Mouse (Mus musculus): ENCODE measurements around the gene Mtr.

DNA sequence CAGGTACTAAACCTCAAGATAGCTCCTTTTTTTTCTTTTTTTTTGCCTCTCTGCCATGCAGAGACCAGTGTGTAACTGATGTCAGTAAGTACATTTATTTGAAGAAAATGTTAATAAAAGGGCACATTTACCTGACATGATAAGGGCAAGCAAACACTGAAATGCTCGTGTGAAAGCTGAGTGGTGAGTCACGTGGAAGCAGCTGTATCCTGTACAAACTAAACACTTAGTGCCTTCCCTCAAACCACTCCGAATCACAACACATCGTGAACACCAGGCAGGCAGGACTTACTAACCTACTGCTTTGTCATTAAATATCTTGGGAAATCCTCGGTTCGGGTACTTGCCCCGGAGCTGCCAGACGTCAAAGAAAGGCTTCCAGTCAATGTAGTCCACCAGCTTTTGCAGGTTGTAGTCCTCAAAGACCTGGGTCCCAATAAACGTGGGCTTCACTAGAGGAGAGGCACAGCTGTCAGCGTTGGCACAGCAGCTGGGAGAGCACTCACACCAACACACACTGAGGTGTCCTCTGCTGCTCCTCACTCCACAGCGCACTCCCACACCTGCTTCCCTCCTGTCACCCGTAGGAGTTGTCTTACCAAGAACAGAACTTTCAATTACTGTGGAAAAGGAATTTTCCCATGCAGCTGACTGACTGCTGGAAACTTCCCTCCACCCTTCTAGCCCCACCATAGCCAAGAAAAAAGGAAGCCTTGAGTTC is 62.8 kb downstream of the Mtr start:
- TF ChIP-seq POLR2A (IDR thresholded peaks at IDR 0.05; ENCODE audit: borderline replicate concordance, extremely low read depth, low read depth, low read length) (no peak), CTCF (IDR thresholded peaks at IDR 0.05; ENCODE audit: insufficient read depth, low read length) (no peak)

Data from lung, adult 2 months (tissue).